Mouse (Mus musculus): ENCODE measurements around the gene Ttll9. TPM values are rescaled to one million over a fixed set of nuclear protein-coding genes. Genes with fewer than 3 reads are reported as not detected.
A peak's percentile ranks its signal among the peaks of the same experiment; 100 is the strongest.

The Ttll9 gene
- total and polyA plus RNA-seq, 2 experiments from 2014 or later: 0.05 TPM; not detected in 1

DNA sequence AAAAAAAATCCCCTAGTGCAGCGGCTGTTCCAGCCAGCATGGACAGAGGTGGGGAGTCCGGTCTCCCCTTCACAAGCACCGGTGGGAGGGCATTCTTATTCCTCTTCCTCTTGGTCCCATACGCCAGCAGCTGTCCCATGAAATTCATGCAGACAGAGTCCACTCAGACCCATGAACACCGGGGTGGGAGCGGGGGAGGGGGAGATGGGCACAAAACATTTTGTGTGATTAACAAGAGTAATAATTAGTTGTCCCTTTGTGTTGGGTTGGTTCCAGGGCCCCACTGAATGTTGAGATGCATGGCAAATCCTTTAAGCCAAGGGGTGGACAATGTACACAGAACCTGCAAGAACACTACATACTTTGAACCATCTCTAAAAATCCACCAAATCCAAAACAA lies 21.2 kb upstream of the Ttll9 start:
- Histone ChIP-seq H3K36me3 (replicated peaks; ENCODE audit: control insufficient read depth, insufficient read depth, low read length) (no peaks in the 10 kb centered on the region), H3K4me2 (ENCODE audit: low read depth, low read length) (no peak overlapping the region), H3K27me3 (ENCODE audit: control insufficient read depth, insufficient read depth, low read length) (peaks cover 79% of the 10 kb centered on the region), H3K4me3 (ENCODE audit: low read depth, low read length) (no peak overlapping the region), H3K4me1 (ENCODE audit: control insufficient read depth, insufficient read depth) (no peaks in the 10 kb centered on the region), H3K9me3 (replicated peaks; ENCODE audit: control insufficient read depth, low read length) (no peaks in the 10 kb centered on the region), H3K9ac (replicated peaks; ENCODE audit: low read depth, low read length) (no peak overlapping the region), H3K27ac (ENCODE audit: low read depth) (no peak overlapping the region)
- DNase-seq (ENCODE audit: low spot score) (no peak), ATAC-seq (ENCODE audit: insufficient read depth, low read depth) (no peak)
- WGBS: 82% methylated on average over 6 of the region's 6 CpGs
- TF ChIP-seq EP300 (IDR thresholded peaks at IDR 0.05; ENCODE audit: low read depth) (no peak), CTCF (IDR thresholded peaks at IDR 0.05; ENCODE audit: low read depth) (no peak)

- peaks cover 85% of the 10 kb centered on the region for H3K27me3 ChIP-seq (ENCODE audit: control insufficient read depth, insufficient read depth, low read length)
- 12% methylated on average over 7 of the region's 7 CpGs for WGBS
- ATAC-seq (ENCODE audit: insufficient read depth, low read depth): no peak
Observed at GRCm38 (mm10) chr2:152941776-152942175, 20.5 kb upstream of the Ttll9 start.

GRCm38 (mm10) chr2:152942898-152943515 lies 19.3 kb upstream of the Ttll9 start:
- WGBS: under 1% methylated on average over 64 of the region's 65 CpGs
- peak overlapping the region; percentile 48 for H3K4me3 ChIP-seq (ENCODE audit: low read depth, low read length)
- TF ChIP-seq EP300 (IDR thresholded peaks at IDR 0.05; ENCODE audit: low read depth): no peak
- no peak overlapping the region for H3K27ac ChIP-seq (ENCODE audit: low read depth)
- ATAC-seq (ENCODE audit: insufficient read depth, low read depth): no peak
- H3K9ac ChIP-seq (replicated peaks; ENCODE audit: low read depth, low read length): peak overlapping the region; percentile 27; the same call in 1 of the 2 replicates
- H3K9me3 ChIP-seq (replicated peaks; ENCODE audit: control insufficient read depth, low read length): no peaks in the 10 kb centered on the region
- H3K4me2 ChIP-seq (ENCODE audit: low read depth, low read length): peak overlapping the region; percentile 75
- H3K4me1 ChIP-seq (ENCODE audit: control insufficient read depth, insufficient read depth): no peaks in the 10 kb centered on the region
- peaks cover 94% of the 10 kb centered on the region for H3K27me3 ChIP-seq (ENCODE audit: control insufficient read depth, insufficient read depth, low read length)
- no peak for DNase-seq (ENCODE audit: low spot score)
- H3K36me3 ChIP-seq (replicated peaks; ENCODE audit: control insufficient read depth, insufficient read depth, low read length): no peaks in the 10 kb centered on the region

More at GRCm38 (mm10) chr2:152941776-152942175, 20.5 kb upstream of the Ttll9 start:
- no peaks in the 10 kb centered on the region for H3K4me1 ChIP-seq (ENCODE audit: control insufficient read depth, insufficient read depth)
- no peak for TF ChIP-seq CTCF (IDR thresholded peaks at IDR 0.05; ENCODE audit: low read depth)
- TF ChIP-seq EP300 (IDR thresholded peaks at IDR 0.05; ENCODE audit: low read depth): no peak
- H3K4me3 ChIP-seq (ENCODE audit: low read depth, low read length): no peak overlapping the region
- no peak overlapping the region for H3K27ac ChIP-seq (ENCODE audit: low read depth)
- H3K9ac ChIP-seq (replicated peaks; ENCODE audit: low read depth, low read length): no peak overlapping the region
- H3K36me3 ChIP-seq (replicated peaks; ENCODE audit: control insufficient read depth, insufficient read depth, low read length): no peaks in the 10 kb centered on the region
- H3K4me2 ChIP-seq (ENCODE audit: low read depth, low read length): no peak overlapping the region
- DNase-seq (ENCODE audit: low spot score): no peak
- no peaks in the 10 kb centered on the region for H3K9me3 ChIP-seq (replicated peaks; ENCODE audit: control insufficient read depth, low read length)

GRCm38 (mm10) chr2:152943568-152943967 lies 18.7 kb upstream of the Ttll9 start:
- H3K27me3 ChIP-seq (ENCODE audit: control insufficient read depth, insufficient read depth, low read length): peaks cover 95% of the 10 kb centered on the region
- WGBS: 12% methylated on average over 8 of the region's 8 CpGs
- ATAC-seq (ENCODE audit: insufficient read depth, low read depth) (no peak), DNase-seq (ENCODE audit: low spot score) (no peak)
- no peak overlapping the region for H3K27ac ChIP-seq (ENCODE audit: low read depth)
- H3K4me2 ChIP-seq (ENCODE audit: low read depth, low read length): peak overlapping the region; percentile 75
- H3K9me3 ChIP-seq (replicated peaks; ENCODE audit: control insufficient read depth, low read length): no peaks in the 10 kb centered on the region
- H3K36me3 ChIP-seq (replicated peaks; ENCODE audit: control insufficient read depth, insufficient read depth, low read length): no peaks in the 10 kb centered on the region
- no peaks in the 10 kb centered on the region for H3K4me1 ChIP-seq (ENCODE audit: control insufficient read depth, insufficient read depth)
- H3K9ac ChIP-seq (replicated peaks; ENCODE audit: low read depth, low read length): peak overlapping the region; percentile 27; the same call in 1 of the 2 replicates
- TF ChIP-seq EP300 (IDR thresholded peaks at IDR 0.05; ENCODE audit: low read depth): no peak
- no peak for TF ChIP-seq CTCF (IDR thresholded peaks at IDR 0.05; ENCODE audit: low read depth)
- peak overlapping the region; percentile 48 for H3K4me3 ChIP-seq (ENCODE audit: low read depth, low read length)

GRCm38 (mm10) chr2:152944013-152944412 lies 18.3 kb upstream of the Ttll9 start:
- no peaks in the 10 kb centered on the region for H3K36me3 ChIP-seq (replicated peaks; ENCODE audit: control insufficient read depth, insufficient read depth, low read length)
- peaks cover 95% of the 10 kb centered on the region for H3K27me3 ChIP-seq (ENCODE audit: control insufficient read depth, insufficient read depth, low read length)
- H3K9ac ChIP-seq (replicated peaks; ENCODE audit: low read depth, low read length): no peak overlapping the region
- 52% methylated on average over 9 of the region's 9 CpGs for WGBS
- no peak overlapping the region for H3K4me3 ChIP-seq (ENCODE audit: low read depth, low read length)
- no peak overlapping the region for H3K4me2 ChIP-seq (ENCODE audit: low read depth, low read length)
- no peak for DNase-seq (ENCODE audit: low spot score)
- ATAC-seq (ENCODE audit: insufficient read depth, low read depth): no peak
- no peaks in the 10 kb centered on the region for H3K9me3 ChIP-seq (replicated peaks; ENCODE audit: control insufficient read depth, low read length)
- no peak for TF ChIP-seq CTCF (IDR thresholded peaks at IDR 0.05; ENCODE audit: low read depth)
- no peak for TF ChIP-seq EP300 (IDR thresholded peaks at IDR 0.05; ENCODE audit: low read depth)
- H3K27ac ChIP-seq (ENCODE audit: low read depth): no peak overlapping the region
- H3K4me1 ChIP-seq (ENCODE audit: control insufficient read depth, insufficient read depth): no peaks in the 10 kb centered on the region

DNA sequence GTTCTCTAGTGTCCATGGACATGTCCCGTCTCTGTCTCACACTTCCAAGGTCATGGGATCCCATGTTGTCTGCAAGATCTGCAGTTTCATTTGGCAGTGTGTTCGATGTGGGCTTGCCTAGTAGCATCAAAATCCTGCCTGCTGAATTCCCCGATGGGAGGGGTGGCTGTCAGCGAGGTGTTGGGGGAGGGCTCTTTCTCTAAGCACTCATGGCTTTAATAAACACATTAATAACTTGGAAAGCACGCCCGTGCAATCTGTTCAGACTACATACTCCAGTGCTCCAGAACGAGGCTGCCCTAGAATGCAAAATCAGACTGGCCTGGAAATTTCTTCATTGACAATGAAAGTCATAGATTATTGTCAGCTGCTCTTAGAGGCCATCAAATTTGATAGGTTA lies 15.2 kb upstream of the Ttll9 start:
- no peak for ATAC-seq (ENCODE audit: insufficient read depth, low read depth)
- WGBS: 48% methylated on average over 7 of the region's 7 CpGs
- 0 out of 2 replicates have a peak, but pooled peaks cover 8% of the 10 kb centered on the region for H3K4me1 ChIP-seq (ENCODE audit: control insufficient read depth, insufficient read depth)
- TF ChIP-seq EP300 (IDR thresholded peaks at IDR 0.05; ENCODE audit: low read depth): no peak
- no peak for TF ChIP-seq CTCF (IDR thresholded peaks at IDR 0.05; ENCODE audit: low read depth)
- no peaks in the 10 kb centered on the region for H3K36me3 ChIP-seq (replicated peaks; ENCODE audit: control insufficient read depth, insufficient read depth, low read length)
- no peak overlapping the region for H3K9ac ChIP-seq (replicated peaks; ENCODE audit: low read depth, low read length)
- no peaks in the 10 kb centered on the region for H3K9me3 ChIP-seq (replicated peaks; ENCODE audit: control insufficient read depth, low read length)
- H3K4me3 ChIP-seq (ENCODE audit: low read depth, low read length): no peak overlapping the region
- no peak for DNase-seq (ENCODE audit: low spot score)
- H3K4me2 ChIP-seq (ENCODE audit: low read depth, low read length): no peak overlapping the region
- H3K27me3 ChIP-seq (ENCODE audit: control insufficient read depth, insufficient read depth, low read length): peaks cover 98% of the 10 kb centered on the region
- no peak overlapping the region for H3K27ac ChIP-seq (ENCODE audit: low read depth)
